In the genomic region with DNA sequence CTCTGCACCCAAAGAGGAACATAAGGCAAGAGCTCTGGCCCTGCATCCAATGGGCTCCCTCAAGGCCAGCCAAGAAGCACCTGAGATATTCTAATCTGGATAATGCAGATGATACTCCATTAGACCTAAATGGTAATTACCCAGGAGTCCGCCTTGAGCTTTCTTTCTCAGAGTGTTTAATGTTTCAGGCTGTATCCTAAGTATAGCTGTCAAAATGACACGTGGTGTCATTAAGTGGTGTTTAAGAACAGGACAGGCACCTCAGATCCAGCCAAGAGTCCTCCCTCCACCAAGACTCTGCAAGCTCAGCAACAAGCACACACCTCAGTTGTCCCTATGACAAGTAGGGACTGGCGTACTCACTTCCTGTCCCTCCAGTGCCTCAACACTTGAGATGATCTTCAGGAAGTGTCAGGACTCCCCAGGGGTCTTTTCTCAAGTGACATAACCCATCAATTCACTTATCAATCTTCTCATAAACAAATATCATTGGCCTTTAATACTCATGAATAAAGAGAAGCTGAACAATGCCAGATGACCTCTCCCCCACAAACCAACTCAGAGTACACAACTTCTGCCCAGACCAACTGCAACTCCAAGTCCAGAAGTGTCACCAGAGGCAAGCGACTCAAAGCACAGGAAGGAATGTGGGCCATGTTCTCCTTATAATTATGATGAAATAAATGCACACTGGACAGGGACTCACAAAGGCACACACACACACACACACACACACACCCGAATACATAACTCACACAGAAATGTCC, we compare ENCODE assay signal across 21 mouse cellular contexts. TPM values are rescaled to one million over a fixed set of nuclear protein-coding genes. Genes with fewer than 3 reads are reported as not detected.
DNase-seq lines count a peak whose midpoint lies in the region; ATAC-seq and TF ChIP-seq lines count a peak whose summit lies in the region.
"Had no signal": no experiment of that assay in that cellular context is flagged by ENCODE, and none has a peak within 500 bp of the region (broad histone marks: within the 10 kb centered on the region; RNA-seq: fewer than 3 reads in every experiment).

No protein-coding gene starts in this region.

- H3K9ac ChIP-seq in lung, postnatal 0 days (replicated peaks; ENCODE audit: low read depth): no peak overlapping the region
- H3K9ac ChIP-seq: embryonic facial prominence, embryonic 12.5 days; forebrain, embryonic 15.5 days; heart, embryonic 15.5 days; lung, embryonic 14.5 days; midbrain, embryonic 13.5 days; neural tube, embryonic 12.5 days had no signal

- H3K27me3 ChIP-seq in lung, postnatal 0 days (replicated peaks; ENCODE audit: insufficient read depth, low read length): no peaks in the 10 kb centered on the region
- H3K27me3 ChIP-seq: embryonic facial prominence, embryonic 12.5 days; forebrain, embryonic 15.5 days; heart, embryonic 15.5 days; midbrain, embryonic 13.5 days; neural tube, embryonic 12.5 days had no signal

- no peaks in the 10 kb centered on the region for H3K9me3 ChIP-seq in lung, postnatal 0 days (ENCODE audit: low read length)
- H3K9me3 ChIP-seq: embryonic facial prominence, embryonic 12.5 days; forebrain, embryonic 15.5 days; heart, embryonic 15.5 days; midbrain, embryonic 13.5 days; neural tube, embryonic 12.5 days had no signal

- no peaks in the 10 kb centered on the region for H3K36me3 ChIP-seq in lung, postnatal 0 days (ENCODE audit: insufficient read depth, low read length)
- H3K36me3 ChIP-seq: embryonic facial prominence, embryonic 12.5 days; forebrain, embryonic 15.5 days; heart, embryonic 15.5 days; midbrain, embryonic 13.5 days; neural tube, embryonic 12.5 days had no signal

- WGBS in lung, postnatal 0 days: 54% methylated on average over 5 of the region's 5 CpGs

- no peak overlapping the region for H3K4me3 ChIP-seq in lung, postnatal 0 days (ENCODE audit: low read depth, low read length)
- H3K4me3 ChIP-seq: embryonic facial prominence, embryonic 12.5 days; forebrain, embryonic 15.5 days; heart, embryonic 15.5 days; midbrain, embryonic 13.5 days; neural tube, embryonic 12.5 days had no signal

- TF ChIP-seq EP300 in lung, postnatal 0 days (IDR thresholded peaks at IDR 0.05): no peak

- H3K27ac ChIP-seq in lung, postnatal 0 days (ENCODE audit: low read length): no peak overlapping the region
- H3K27ac ChIP-seq: embryonic facial prominence, embryonic 12.5 days; forebrain, embryonic 15.5 days; heart, embryonic 15.5 days; kidney, postnatal 0 days; midbrain, embryonic 13.5 days; neural tube, embryonic 12.5 days had no signal

- peak; percentile 35 for DNase-seq in adrenal gland, postnatal 10 days
- DNase-seq in adrenal gland, adult (ENCODE audit: inconsistent age in 2 of 2, low spot score in 1 of 2): no peak
- DNase-seq in lung, postnatal 0 days (ENCODE audit: low spot score): peak; percentile 44
- DNase-seq in lung, postnatal 10 days: no peak
- DNase-seq in induced T-regulatory cell, adult 2 months (ENCODE audit: low read depth): peak; percentile 56
- DNase-seq in Muller cell, postnatal 12 days (ENCODE audit: inconsistent ontology term): no peak
- DNase-seq in urinary bladder, postnatal 36 days (ENCODE audit: low spot score in 2 of 2): no peak
- DNase-seq: adrenal gland, postnatal 25 days; cerebellum, adult 8-10 months; heart, adult 11 months; kidney, adult 11 months; liver; lung, embryonic 14.5 days had no signal

- no peak overlapping the region for H3K4me2 ChIP-seq in lung, postnatal 0 days (replicated peaks; ENCODE audit: low read depth, low read length)
- H3K4me2 ChIP-seq: embryonic facial prominence, embryonic 12.5 days; forebrain, embryonic 15.5 days; heart, embryonic 15.5 days; lung, embryonic 14.5 days; midbrain, embryonic 13.5 days; neural tube, embryonic 12.5 days had no signal

- 0 out of 2 replicates have a peak, but pooled peaks have one; percentile 30 for ATAC-seq in lung, postnatal 0 days
- peak; percentile 14 for ATAC-seq in activated CD4-positive, CD25-positive, alpha-beta regulatory T cell, adult 4 months
- ATAC-seq: forebrain, embryonic 15.5 days; hindbrain, embryonic 16.5 days; midbrain, embryonic 13.5 days had no signal

- peaks cover 35% of the 10 kb centered on the region for H3K4me1 ChIP-seq in lung, postnatal 0 days (ENCODE audit: insufficient read depth, low read depth, low read length)

- TF ChIP-seq CTCF in lung, postnatal 0 days (IDR thresholded peaks at IDR 0.05): no peak

RNA-seq across cellular contexts. Expression of a gene that starts 15.5 kb away (rescaled TPM):
- 10 to 100 TPM; 25.7 to 32.1 TPM for total RNA-seq in adrenal gland, postnatal 10 days (2021)
- 16.5 and 17.8 TPM in 2 replicates for polyA plus RNA-seq in lung, postnatal 0 days (2015; fragmentation: Nextera tagmentation; extraction: Ambion mirVana)
- 100 to 1,000 TPM; 157 to 185 TPM for polyA plus RNA-seq in activated CD4-positive, CD25-positive, alpha-beta regulatory T cell, adult 4 months (2017; shearing (Covaris generic))

Comparison
In these comparisons a context has a peak if more than half of its experiments do, and no peak if none do; other contexts are left out.
1. DNase-seq: peak in adrenal gland, postnatal 10 days (single experiment), lung, postnatal 0 days (single experiment) and induced T-regulatory cell, adult 2 months (single experiment); none in adrenal gland, adult (0 of 2), lung, postnatal 10 days (single experiment), Muller cell, postnatal 12 days (single experiment) and urinary bladder, postnatal 36 days (0 of 2).